Mouse (Mus musculus): Measurements from ENCODE around the gene Gtsf1. TPM values are rescaled to one million over a fixed set of nuclear protein-coding genes. Genes with fewer than 3 reads are reported as not detected.

The Gtsf1 gene
- total RNA-seq, 2 experiments from 2014 or later = not detected

- DNase-seq = no peak
- intact Hi-C loops (cut with DNase I; ENCODE audit: low total_unique reads) = no loop called here
These were observed 51.5 kb downstream of the Gtsf1 start for GRCm38 (mm10) chr15:103378665-103379356.

GRCm38 (mm10) chr15:103377752-103378664 is 52.3 kb downstream of the Gtsf1 start:
- DNase-seq = no peak
- intact Hi-C loops (cut with DNase I; ENCODE audit: low total_unique reads) = no loop called here

DNA sequence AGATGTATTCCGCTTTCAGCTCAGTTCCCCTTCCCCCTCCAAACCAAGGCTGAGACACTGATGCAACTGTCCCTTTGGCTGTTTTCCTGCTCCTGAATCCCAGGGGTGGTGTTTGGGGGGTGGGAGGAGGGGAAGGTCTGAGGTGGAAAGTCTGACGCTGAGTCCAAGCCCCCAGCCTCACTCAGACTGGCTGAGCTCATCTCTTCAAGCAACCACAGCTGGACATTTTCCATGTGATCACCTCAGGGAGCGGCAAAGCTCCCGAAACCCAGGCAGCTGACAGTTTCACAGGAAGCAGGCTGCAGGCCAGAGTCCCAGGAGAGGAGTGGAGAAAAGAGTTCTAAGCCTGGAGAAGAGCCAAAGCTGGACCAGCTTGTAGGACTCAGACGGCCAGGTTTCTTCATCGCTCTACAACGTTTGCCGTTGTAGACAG is 53.4 kb downstream of the Gtsf1 start:
- intact Hi-C loops (cut with DNase I; ENCODE audit: low total_unique reads) = no loop called here

DNA sequence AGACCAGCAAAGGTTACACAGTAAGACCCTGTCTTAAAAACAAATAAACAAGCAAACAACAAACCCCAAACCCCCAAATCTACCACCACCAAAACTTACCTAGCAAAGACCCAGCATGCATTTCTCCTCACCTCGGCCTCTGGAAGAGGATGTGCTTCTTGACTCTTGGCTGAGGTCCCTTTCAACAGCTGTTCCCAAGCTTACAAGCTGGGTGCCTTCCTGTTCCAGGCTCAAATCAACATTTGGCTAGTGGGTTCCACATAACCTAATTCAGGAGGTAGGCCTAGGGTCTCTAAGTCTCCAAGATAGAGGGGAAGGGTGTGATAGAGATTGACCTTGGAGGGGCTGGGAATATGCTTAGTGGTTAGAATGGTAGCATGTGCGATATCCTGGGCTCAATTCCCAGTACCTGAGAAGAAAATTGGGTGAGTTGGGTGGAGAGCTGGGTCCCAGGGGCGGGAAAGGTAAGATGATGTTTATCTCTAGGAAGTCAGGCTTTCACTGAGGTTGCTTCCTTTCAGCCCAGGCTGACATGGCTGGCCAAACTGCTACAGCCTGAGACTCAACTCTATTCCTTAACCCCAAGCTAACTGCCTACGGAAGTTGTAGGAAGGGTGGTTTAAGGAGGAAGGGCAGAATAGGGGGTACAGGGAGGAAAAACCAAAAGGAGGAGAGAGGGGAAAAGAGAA is 55.0 kb downstream of the Gtsf1 start:
- intact Hi-C loops (cut with DNase I; ENCODE audit: low total_unique reads) = no loop called here
- DNase-seq = no peak

More for the DNA sequence above, 53.4 kb downstream of the Gtsf1 start:
- DNase-seq = peak; percentile 40

DNA sequence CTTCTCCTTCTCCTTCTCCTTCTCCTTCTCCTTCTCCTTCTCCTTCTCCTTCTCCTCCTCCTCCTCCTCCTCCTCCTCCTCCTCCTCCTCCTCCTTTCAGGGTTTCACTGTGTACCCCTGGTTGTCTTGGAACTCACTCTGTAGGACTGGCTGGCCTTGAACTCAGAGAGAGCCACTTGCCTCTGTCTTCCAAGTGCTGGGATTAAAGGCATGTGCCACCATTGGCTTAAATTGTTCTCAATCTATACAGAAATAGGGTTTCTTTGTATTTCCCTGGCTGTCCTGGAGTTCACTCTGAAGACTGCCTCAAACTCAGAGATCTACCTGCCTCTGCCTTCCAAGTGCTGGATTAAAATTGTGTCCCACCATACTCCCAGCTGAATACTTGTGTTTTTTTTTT is 57.8 kb downstream of the Gtsf1 start:
- DNase-seq = no peak
- intact Hi-C loops (cut with DNase I; ENCODE audit: low total_unique reads) = no loop called here

- intact Hi-C loops (cut with DNase I; ENCODE audit: low total_unique reads) = no loop called here
- DNase-seq = no peak
These were observed 58.5 kb downstream of the Gtsf1 start for GRCm38 (mm10) chr15:103371741-103372140.

- peak; percentile 49 for DNase-seq
- intact Hi-C loops (cut with DNase I; ENCODE audit: low total_unique reads) = no loop called here
These were observed 59.1 kb downstream of the Gtsf1 start for GRCm38 (mm10) chr15:103371208-103371607.

- no peak for DNase-seq
- intact Hi-C loops (cut with DNase I; ENCODE audit: low total_unique reads) = no loop called here
These were observed 59.8 kb downstream of the Gtsf1 start for GRCm38 (mm10) chr15:103370462-103370861.

DNA sequence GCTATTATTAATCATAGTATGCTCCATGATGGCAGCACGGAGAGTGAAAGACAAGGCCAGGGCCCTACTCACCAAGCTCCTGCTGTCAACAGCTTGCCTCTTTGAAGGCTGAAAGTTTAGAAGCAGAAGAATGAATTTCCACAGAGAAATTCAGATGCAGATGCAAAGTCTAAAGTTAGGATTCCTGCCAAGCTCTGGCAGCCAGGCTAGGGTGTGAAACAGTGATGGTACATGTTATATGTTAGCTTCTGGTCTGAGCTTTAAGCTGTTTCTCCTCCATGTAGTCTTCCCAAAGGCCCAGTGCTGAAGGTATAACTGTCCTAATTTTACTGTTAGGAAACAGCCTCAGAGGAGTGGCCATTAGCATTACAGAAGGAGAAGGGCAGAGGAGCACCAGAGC is 61.1 kb downstream of the Gtsf1 start:
- intact Hi-C loops (cut with DNase I; ENCODE audit: low total_unique reads) = no loop called here
- no peak for DNase-seq

- intact Hi-C loops (cut with DNase I; ENCODE audit: low total_unique reads) = no loop called here
- DNase-seq = no peak
These were observed 61.9 kb downstream of the Gtsf1 start for GRCm38 (mm10) chr15:103368179-103368940.

DNA sequence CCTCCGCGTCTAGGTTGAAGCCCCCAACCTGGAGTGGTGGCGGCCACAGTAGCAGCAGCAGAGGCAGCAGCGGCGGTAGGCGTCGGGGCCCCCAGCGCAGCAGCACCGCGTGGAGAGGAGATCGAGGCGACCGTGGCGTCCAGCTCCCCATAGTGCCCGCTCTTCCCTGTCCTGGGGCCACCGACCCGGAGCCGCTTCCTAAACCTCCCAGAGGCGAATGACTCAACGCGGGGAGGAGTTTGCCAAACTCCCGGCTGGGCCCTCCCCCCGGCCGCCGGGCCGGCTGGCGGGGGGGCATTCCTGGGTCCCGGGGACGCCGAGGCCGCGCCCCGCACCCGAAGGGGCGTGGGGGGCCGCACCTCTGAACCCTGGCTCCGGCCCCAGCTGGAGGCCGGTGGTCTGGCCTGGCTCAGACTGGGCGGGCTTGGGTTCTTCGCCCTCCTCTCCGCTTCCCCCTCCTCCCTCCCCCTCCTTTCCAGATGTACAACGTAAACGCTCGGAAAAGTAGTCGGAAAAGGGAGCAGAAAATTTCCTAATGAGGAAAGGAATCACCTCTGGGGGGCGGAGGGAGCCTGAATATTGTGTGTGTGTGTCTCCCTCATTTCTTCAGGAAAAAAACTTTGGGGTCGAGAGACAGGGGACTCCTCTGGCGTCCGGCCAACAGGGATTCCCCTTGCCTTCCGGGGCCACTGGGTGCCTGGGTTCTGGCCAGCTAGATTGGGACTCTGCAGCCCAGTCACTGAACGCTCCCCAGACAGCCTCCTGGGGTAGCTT is 63.7 kb downstream of the Gtsf1 start, which contains the start of gene Itga5:
TSS of gene Itga5 (minus strand) at position 388 of the 774 bp plus-strand sequence.
- intact Hi-C loops (cut with DNase I; ENCODE audit: low total_unique reads) = no loop called here
- DNase-seq = peak; percentile 84

- peak; percentile 59 for DNase-seq
- intact Hi-C loops (cut with DNase I; ENCODE audit: low total_unique reads) = no loop called here
These were observed 64.5 kb downstream of the Gtsf1 start for GRCm38 (mm10) chr15:103365471-103366375.

DNA sequence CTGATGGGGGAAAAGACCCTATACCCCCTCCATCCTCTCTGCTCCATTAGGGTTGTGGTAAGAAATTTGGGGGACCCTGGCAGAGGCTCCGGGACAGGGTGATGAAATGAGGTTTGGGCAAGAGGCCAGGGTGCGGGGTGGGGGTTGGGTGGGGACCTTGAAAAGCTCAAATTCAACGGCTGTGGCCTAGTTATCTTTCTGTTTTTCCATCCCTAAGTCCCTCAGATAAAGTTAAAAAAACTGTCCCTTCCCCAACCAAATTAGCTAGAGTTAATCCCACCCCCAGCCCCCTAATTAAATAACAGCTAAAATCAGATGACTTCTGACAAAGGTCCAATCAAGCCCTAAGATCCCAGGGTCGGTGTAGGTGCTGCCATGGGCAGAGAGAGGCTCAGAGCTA is 65.5 kb downstream of the Gtsf1 start:
- no peak for DNase-seq
- intact Hi-C loops (cut with DNase I; ENCODE audit: low total_unique reads) = no loop called here

DNA sequence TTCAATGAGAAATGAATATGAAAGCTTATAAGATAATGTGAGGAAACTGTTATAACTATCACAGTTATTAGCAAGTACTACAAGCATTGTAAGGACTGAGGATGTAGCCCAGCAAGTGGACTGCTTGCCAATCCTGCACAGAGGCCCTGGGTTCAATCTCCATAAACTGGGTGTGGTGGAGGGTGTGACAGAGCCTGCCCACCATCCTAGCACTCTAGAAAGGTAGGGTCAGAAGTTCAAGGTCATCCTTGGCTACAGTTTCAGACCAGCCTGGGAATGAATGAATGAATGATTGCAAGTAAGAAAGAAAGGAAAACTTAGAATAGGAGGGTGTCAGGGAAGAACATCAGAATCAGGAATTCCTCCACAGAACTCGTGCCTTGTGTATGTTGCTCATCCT is 66.5 kb downstream of the Gtsf1 start:
- DNase-seq = no peak
- intact Hi-C loops (cut with DNase I; ENCODE audit: low total_unique reads) = no loop called here

DNA sequence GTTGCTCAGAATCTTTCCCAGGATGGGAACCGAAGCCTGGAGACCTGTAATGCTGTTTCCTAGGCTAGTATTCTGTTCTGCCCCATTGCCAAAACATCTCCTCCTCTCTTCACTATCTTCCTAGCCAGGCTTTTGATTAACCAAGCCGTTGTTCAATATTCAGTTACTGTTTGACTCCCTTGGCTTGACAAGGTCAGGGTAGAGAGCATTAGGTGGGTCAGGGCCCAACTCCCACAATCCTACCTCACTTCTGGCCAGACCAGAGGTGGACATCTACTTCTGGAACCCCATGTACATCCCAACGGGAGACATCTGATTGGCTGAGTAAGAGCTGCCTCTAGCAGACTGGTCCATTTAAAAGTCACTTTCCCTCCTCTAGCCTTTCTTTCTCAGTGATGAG is 67.3 kb downstream of the Gtsf1 start:
- intact Hi-C loops (cut with DNase I; ENCODE audit: low total_unique reads) = no loop called here
- DNase-seq = no peak

DNA sequence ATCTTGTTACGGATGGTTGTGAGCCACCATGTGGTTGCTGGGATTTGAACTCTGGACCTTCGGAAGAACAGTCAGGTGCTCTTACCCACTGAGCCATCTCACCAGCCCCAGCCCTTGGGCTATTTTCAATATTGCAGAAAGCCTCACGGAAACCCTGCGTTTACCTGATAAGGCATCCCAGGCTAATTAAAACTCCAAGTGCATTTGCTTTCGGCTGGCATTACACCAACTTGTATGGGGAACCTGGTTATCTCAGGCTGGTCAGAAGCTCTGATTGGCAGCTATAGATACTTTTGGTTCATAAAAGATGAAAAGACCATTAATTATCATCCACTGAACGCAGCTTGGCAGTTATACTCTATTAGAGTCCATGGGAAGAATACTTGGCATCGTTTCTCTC is 67.9 kb downstream of the Gtsf1 start:
- DNase-seq = no peak
- intact Hi-C loops (cut with DNase I; ENCODE audit: low total_unique reads) = no loop called here

- intact Hi-C loops (cut with DNase I; ENCODE audit: low total_unique reads) = no loop called here
- no peak for DNase-seq
These were observed 69.0 kb downstream of the Gtsf1 start for GRCm38 (mm10) chr15:103361269-103361668.
